Mouse (Mus musculus): ENCODE results near the gene Olfr1419.
A peak's percentile ranks its signal among the peaks of the same experiment; 100 is the strongest.
"Not testable (repeated sequence)": the region's sequence is repeated elsewhere in the genome, so short reads cannot be mapped to it uniquely, and the experiment has no call there.

Olfr1419 gene

GRCm38 (mm10) chr19:11875006-11875405 is at the start of gene Olfr1419:
Olfr1419 (minus strand) TSS chr19:11875106.
- DNase-seq (ENCODE audit: low spot score) = no peak

- DNase-seq (ENCODE audit: low spot score) = not testable (repeated sequence)
Measured at GRCm38 (mm10) chr19:11922515-11922914, 47.6 kb upstream of the Olfr1419 start.

GRCm38 (mm10) chr19:11922068-11922467 is 47.2 kb upstream of the Olfr1419 start:
- no peak for DNase-seq (ENCODE audit: low spot score)

- DNase-seq (ENCODE audit: low spot score) = no peak
Measured at GRCm38 (mm10) chr19:11915804-11916203, 40.9 kb upstream of the Olfr1419 start.

- no peak for DNase-seq (ENCODE audit: low spot score)
Measured at GRCm38 (mm10) chr19:11912533-11913121, 37.7 kb upstream of the Olfr1419 start.

GRCm38 (mm10) chr19:11912037-11912532 is 37.2 kb upstream of the Olfr1419 start, which contains the start of gene Patl1:
Patl1 (plus strand) TSS chr19:11912399.
- peak; percentile 95 for DNase-seq (ENCODE audit: low spot score)

GRCm38 (mm10) chr19:11911603-11912002 is 36.7 kb upstream of the Olfr1419 start:
- DNase-seq (ENCODE audit: low spot score) = no peak

- DNase-seq (ENCODE audit: low spot score) = no peak
Measured at GRCm38 (mm10) chr19:11911021-11911420, 36.1 kb upstream of the Olfr1419 start.

GRCm38 (mm10) chr19:11886265-11886664 is 11.4 kb upstream of the Olfr1419 start, which contains the start of gene Olfr1420:
Olfr1420 (plus strand) TSS chr19:11886565.
- no peak for DNase-seq (ENCODE audit: low spot score)

GRCm38 (mm10) chr19:11878404-11878803 is 3.5 kb upstream of the Olfr1419 start:
- not testable (repeated sequence) for DNase-seq (ENCODE audit: low spot score)

GRCm38 (mm10) chr19:11867837-11868236 is 7.1 kb downstream of the Olfr1419 start:
- no peak for DNase-seq (ENCODE audit: low spot score)

- no peak for DNase-seq (ENCODE audit: low spot score)
Measured at GRCm38 (mm10) chr19:11860966-11861365, 13.9 kb downstream of the Olfr1419 start, which contains the start of gene Olfr1418. Olfr1418 (minus strand) TSS chr19:11861066.

GRCm38 (mm10) chr19:11856506-11856905 is 18.4 kb downstream of the Olfr1419 start:
- no peak for DNase-seq (ENCODE audit: low spot score)

GRCm38 (mm10) chr19:11854821-11855220 is 20.1 kb downstream of the Olfr1419 start:
- DNase-seq (ENCODE audit: low spot score) = no peak

GRCm38 (mm10) chr19:11852652-11853051 is 22.3 kb downstream of the Olfr1419 start:
- no peak for DNase-seq (ENCODE audit: low spot score)

- no peak for DNase-seq (ENCODE audit: low spot score)
Measured at GRCm38 (mm10) chr19:11846333-11846732, 28.6 kb downstream of the Olfr1419 start.

- DNase-seq (ENCODE audit: low spot score) = no peak
Measured at GRCm38 (mm10) chr19:11839119-11839518, 35.8 kb downstream of the Olfr1419 start, which contains the start of gene Olfr1417. Olfr1417 (minus strand) TSS chr19:11839219.

GRCm38 (mm10) chr19:11823346-11824065 is 51.4 kb downstream of the Olfr1419 start:
- DNase-seq (ENCODE audit: low spot score) = no peak

- no peak for DNase-seq (ENCODE audit: low spot score)
Measured at GRCm38 (mm10) chr19:11820211-11820610, 54.7 kb downstream of the Olfr1419 start.

GRCm38 (mm10) chr19:11819800-11820199 is 55.1 kb downstream of the Olfr1419 start:
- DNase-seq (ENCODE audit: low spot score) = peak; percentile 45

- no peak for DNase-seq (ENCODE audit: low spot score)
Measured at GRCm38 (mm10) chr19:11819143-11819700, 55.7 kb downstream of the Olfr1419 start, which contains the start of gene Stx3. Stx3 (minus strand) TSS chr19:11819403.

All from urinary bladder, postnatal 10 days (tissue).